Mouse (Mus musculus): Measurements from ENCODE around the gene Adprhl2. TPM values are rescaled to one million over a fixed set of nuclear protein-coding genes. Genes with fewer than 3 reads are reported as not detected.

Adprhl2 gene
- polyA plus RNA-seq, 1 experiment from 2014 or later, result 56.8 TPM

DNA sequence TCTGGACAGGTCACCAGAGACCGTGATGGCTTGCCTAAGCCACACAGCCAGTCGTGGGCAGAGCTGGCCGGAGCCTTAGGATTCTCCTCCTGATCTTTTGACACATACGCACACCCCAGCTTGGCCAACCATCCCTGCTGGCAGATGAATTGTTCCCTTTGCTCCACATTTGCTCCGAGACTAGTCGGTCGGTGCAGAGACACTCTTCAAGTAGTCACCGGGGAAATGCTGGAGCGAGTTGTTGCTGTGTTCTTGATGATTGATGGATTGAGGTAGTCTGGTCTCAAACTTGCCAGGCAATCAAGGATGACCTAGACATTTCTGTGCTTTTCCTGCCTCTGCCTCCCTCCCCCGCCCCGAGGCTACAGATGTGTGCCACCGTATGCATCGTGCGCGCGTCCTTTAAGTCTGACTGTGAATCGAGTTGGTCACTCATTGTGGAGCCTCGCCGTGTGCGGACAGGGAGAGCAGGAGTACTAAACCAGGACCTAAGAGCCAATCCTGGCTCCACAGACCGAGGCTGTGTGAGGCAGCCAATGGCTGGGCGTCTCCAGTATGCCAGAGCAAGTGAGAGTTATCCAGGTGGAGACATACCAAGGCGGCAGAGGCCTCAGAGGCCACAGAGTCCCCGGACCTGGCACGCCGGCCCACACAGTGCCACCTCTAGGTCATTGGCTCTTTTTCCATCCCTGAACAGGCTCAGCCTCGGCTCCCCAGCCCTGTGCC is 19.8 kb downstream of the Adprhl2 start:
- DNase-seq (ENCODE audit: low spot score) (no peak), ATAC-seq (ENCODE audit: insufficient read depth, low FRiP score, low TSS enrichment) (no peak)
- Histone ChIP-seq H3K27me3 (ENCODE audit: control insufficient read depth, insufficient read depth, low read length) (peaks cover 52% of the 10 kb centered on the region), H3K27ac (ENCODE audit: low read depth, low read length) (no peak overlapping the region), H3K9me3 (ENCODE audit: control insufficient read depth, low read length) (no peaks in the 10 kb centered on the region), H3K9ac (ENCODE audit: low read length) (no peak overlapping the region), H3K36me3 (ENCODE audit: control insufficient read depth, insufficient read depth, low read length) (no peaks in the 10 kb centered on the region), H3K4me2 (ENCODE audit: low read depth) (peak overlapping the region; percentile 44), H3K4me1 (ENCODE audit: control insufficient read depth, insufficient read depth, low read length) (peaks cover 14% of the 10 kb centered on the region), H3K4me3 (ENCODE audit: low read depth, low read length) (peak overlapping the region; percentile 23)
- WGBS, result 3% methylated on average over 27 of the region's 27 CpGs

DNA sequence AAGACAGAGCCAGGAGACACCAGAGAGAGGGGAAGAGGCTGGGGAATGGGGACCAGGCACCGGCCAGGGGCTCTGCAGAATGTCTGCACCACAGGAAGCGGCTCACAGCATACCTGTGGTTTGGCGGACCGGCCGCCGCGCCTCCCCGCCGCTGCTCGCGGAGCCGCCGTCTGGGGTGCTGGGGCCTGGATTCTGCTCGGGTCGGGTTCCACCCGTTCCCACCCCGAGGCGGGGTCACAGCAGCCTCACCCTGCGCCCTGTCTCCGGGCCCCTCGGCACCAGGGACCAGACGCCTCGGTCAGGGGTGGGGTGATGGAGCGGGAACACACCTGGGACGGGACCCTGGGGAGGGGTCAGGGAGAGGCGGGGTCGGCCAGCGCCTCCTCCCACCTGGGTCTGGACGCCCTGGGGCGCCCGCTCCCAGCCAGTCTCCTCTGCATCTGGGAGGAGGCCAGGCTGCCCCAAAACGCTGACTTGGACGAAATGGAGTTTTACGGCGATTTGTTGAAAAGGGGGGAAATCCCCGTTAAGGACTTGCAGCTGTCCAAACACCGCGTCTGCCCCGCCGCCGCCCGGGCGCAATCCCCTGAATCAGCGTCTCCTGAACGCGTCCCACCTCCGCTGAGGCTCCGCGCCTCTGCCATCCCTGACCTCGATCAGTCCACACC is 20.5 kb downstream of the Adprhl2 start:
- no peaks in the 10 kb centered on the region for H3K36me3 ChIP-seq (ENCODE audit: control insufficient read depth, insufficient read depth, low read length)
- H3K4me1 ChIP-seq (ENCODE audit: control insufficient read depth, insufficient read depth, low read length), result peaks cover 16% of the 10 kb centered on the region
- DNase-seq (ENCODE audit: low spot score), result peak; percentile 47
- peak overlapping the region; percentile 23 for H3K4me3 ChIP-seq (ENCODE audit: low read depth, low read length)
- no peak for ATAC-seq (ENCODE audit: insufficient read depth, low FRiP score, low TSS enrichment)
- H3K27ac ChIP-seq (ENCODE audit: low read depth, low read length), result no peak overlapping the region
- no peak overlapping the region for H3K9ac ChIP-seq (ENCODE audit: low read length)
- no peaks in the 10 kb centered on the region for H3K9me3 ChIP-seq (ENCODE audit: control insufficient read depth, low read length)
- WGBS, result under 1% methylated on average over 45 of the region's 50 CpGs
- peaks cover 57% of the 10 kb centered on the region for H3K27me3 ChIP-seq (ENCODE audit: control insufficient read depth, insufficient read depth, low read length)
- H3K4me2 ChIP-seq (ENCODE audit: low read depth), result peak overlapping the region; percentile 44

DNA sequence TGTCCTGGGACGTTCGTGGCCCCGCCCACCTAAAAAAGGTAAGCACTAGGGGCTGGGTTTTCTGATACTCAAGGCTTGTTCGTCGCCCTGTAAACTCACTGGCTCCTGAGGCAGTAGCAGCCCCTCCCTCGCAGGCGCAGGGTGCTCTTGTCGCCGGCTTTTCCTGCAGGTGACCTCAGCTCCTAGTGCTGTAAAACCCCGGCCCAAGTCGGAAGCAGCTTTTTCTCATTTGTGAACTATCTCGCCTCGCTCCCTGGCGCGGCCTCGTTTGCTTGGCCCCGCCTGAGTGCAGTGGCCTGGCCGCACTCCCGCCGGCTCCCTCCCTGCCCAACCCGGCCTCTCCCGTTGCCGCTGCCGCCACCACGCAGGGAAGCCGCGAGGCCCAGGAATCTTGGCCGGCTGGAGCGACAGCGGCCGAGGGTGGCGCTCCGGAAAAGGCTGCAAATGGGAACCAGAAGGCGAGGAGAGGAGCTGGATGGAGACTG is 24.8 kb downstream of the Adprhl2 start:
- ATAC-seq (ENCODE audit: insufficient read depth, low FRiP score, low TSS enrichment) (no peak), DNase-seq (ENCODE audit: low spot score) (peak; percentile 66)
- Histone ChIP-seq H3K9me3 (ENCODE audit: control insufficient read depth, low read length) (no peaks in the 10 kb centered on the region), H3K27me3 (ENCODE audit: control insufficient read depth, insufficient read depth, low read length) (peaks cover 51% of the 10 kb centered on the region), H3K27ac (ENCODE audit: low read depth, low read length) (no peak overlapping the region), H3K4me1 (ENCODE audit: control insufficient read depth, insufficient read depth, low read length) (peaks cover 16% of the 10 kb centered on the region), H3K4me2 (ENCODE audit: low read depth) (peak overlapping the region; percentile 48), H3K4me3 (ENCODE audit: low read depth, low read length) (peak overlapping the region; percentile 20; the same call in 1 of the 2 replicates), H3K36me3 (ENCODE audit: control insufficient read depth, insufficient read depth, low read length) (no peaks in the 10 kb centered on the region), H3K9ac (ENCODE audit: low read length) (peak overlapping the region; percentile 53)
- WGBS, result under 1% methylated on average over 34 of the region's 34 CpGs

DNA sequence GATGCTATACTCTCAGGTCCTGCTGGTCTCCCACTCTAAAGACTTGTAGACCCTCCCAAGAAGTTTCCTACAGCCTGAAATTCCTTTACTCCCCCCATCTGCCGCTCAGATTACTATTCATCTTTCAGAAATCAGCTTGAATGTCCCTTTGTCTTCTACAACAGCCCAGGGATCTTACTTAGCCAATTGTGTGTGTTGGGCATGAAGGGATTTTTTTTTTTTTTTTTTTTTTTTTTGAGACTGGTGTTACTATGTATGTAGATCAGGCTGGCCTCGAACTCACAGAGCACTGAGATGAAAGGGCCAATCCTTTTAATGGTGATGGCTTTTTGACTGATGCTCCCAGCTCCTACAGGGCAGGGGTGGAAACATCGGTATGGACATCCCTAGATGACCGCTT is 25.6 kb downstream of the Adprhl2 start:
- no peak for ATAC-seq (ENCODE audit: insufficient read depth, low FRiP score, low TSS enrichment)
- Histone ChIP-seq H3K9me3 (ENCODE audit: control insufficient read depth, low read length) (no peaks in the 10 kb centered on the region), H3K4me2 (ENCODE audit: low read depth) (no peak overlapping the region), H3K9ac (ENCODE audit: low read length) (no peak overlapping the region), H3K4me1 (ENCODE audit: control insufficient read depth, insufficient read depth, low read length) (peaks cover 9% of the 10 kb centered on the region), H3K36me3 (ENCODE audit: control insufficient read depth, insufficient read depth, low read length) (no peaks in the 10 kb centered on the region), H3K27ac (ENCODE audit: low read depth, low read length) (no peak overlapping the region), H3K4me3 (ENCODE audit: low read depth, low read length) (no peak overlapping the region), H3K27me3 (ENCODE audit: control insufficient read depth, insufficient read depth, low read length) (peaks cover 44% of the 10 kb centered on the region)
- 33% methylated on average over 4 of the region's 4 CpGs for WGBS
- DNase-seq (ENCODE audit: low spot score), result no peak

DNA sequence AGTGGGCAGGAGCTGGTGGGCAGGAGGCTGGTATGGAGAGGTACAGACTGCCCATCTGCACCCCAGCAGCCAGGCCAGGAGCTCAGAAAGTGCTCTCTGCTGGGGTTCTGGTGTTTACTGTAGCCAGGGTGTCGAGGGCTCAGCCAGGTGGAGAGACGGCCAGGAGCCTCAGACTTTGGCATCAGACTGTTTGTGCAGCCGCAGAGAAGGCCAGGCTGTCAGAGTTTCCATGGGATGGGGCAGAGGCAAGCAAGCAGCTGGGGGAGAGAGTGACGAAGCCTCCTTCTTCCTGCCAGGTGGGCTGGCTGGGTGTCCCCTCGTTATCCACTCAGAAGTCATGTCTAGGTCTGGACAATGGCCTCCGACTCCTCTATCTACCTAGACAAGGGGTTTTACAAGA is 26.4 kb downstream of the Adprhl2 start:
- H3K27ac ChIP-seq (ENCODE audit: low read depth, low read length), result no peak overlapping the region
- peaks cover 36% of the 10 kb centered on the region for H3K27me3 ChIP-seq (ENCODE audit: control insufficient read depth, insufficient read depth, low read length)
- no peaks in the 10 kb centered on the region for H3K36me3 ChIP-seq (ENCODE audit: control insufficient read depth, insufficient read depth, low read length)
- no peak for DNase-seq (ENCODE audit: low spot score)
- ATAC-seq (ENCODE audit: insufficient read depth, low FRiP score, low TSS enrichment), result no peak
- no peaks in the 10 kb centered on the region for H3K9me3 ChIP-seq (ENCODE audit: control insufficient read depth, low read length)
- H3K9ac ChIP-seq (ENCODE audit: low read length), result no peak overlapping the region
- H3K4me2 ChIP-seq (ENCODE audit: low read depth), result no peak overlapping the region
- 74% methylated on average over 6 of the region's 6 CpGs for WGBS
- peaks cover 7% of the 10 kb centered on the region for H3K4me1 ChIP-seq (ENCODE audit: control insufficient read depth, insufficient read depth, low read length)
- H3K4me3 ChIP-seq (ENCODE audit: low read depth, low read length), result no peak overlapping the region

DNA sequence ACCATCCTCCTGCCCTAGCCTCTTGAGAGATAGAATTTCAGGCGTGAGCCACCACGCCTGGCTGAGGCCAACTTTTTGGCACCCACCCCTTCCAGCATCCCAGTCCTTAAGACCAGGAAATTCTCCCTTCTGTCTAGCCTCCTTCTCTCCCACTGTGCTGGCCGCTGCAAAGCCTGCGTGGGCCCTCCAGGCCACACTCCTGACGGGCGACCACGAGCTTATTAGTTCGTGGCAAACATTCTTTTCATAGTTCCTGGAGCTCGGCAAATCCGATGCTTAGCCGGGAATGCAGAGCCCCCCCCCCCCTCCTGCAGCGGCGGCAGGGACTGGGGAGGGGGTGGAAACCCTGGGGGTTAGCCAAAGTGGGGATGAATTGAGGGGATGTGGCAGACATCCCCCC is 30.3 kb downstream of the Adprhl2 start:
- 49% methylated on average over 11 of the region's 13 CpGs for WGBS
- no peak for DNase-seq (ENCODE audit: low spot score)
- no peak overlapping the region for H3K4me3 ChIP-seq (ENCODE audit: low read depth, low read length)
- H3K36me3 ChIP-seq (ENCODE audit: control insufficient read depth, insufficient read depth, low read length), result no peaks in the 10 kb centered on the region
- H3K27ac ChIP-seq (ENCODE audit: low read depth, low read length), result no peak overlapping the region
- no peak overlapping the region for H3K9ac ChIP-seq (ENCODE audit: low read length)
- no peaks in the 10 kb centered on the region for H3K9me3 ChIP-seq (ENCODE audit: control insufficient read depth, low read length)
- H3K4me1 ChIP-seq (ENCODE audit: control insufficient read depth, insufficient read depth, low read length), result 0 out of 2 replicates have a peak, but pooled peaks cover 5% of the 10 kb centered on the region
- no peak for ATAC-seq (ENCODE audit: insufficient read depth, low FRiP score, low TSS enrichment)
- peaks cover 33% of the 10 kb centered on the region for H3K27me3 ChIP-seq (ENCODE audit: control insufficient read depth, insufficient read depth, low read length)
- no peak overlapping the region for H3K4me2 ChIP-seq (ENCODE audit: low read depth)

DNA sequence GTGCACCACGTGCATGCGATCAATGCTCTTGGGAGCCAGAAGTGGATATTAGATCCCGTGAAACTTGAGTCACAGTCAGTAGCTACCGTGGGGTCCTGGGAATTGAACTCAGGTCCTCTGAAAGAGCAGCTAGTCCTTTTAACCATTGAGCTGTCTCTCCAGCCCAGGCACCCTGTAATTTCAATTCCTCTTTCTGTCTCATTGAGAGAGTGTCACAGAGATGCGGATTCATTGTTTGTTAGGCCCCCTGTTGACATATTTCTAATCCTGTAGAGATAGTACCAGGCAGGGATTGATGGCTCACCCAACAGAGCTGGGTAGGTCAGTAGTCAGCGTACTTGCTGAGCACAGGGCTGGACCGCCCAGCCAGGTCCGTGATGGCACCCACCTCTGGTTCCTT is 31.2 kb downstream of the Adprhl2 start:
- Histone ChIP-seq H3K36me3 (ENCODE audit: control insufficient read depth, insufficient read depth, low read length) (no peaks in the 10 kb centered on the region), H3K4me1 (ENCODE audit: control insufficient read depth, insufficient read depth, low read length) (0 out of 2 replicates have a peak, but pooled peaks cover 5% of the 10 kb centered on the region), H3K9me3 (ENCODE audit: control insufficient read depth, low read length) (no peaks in the 10 kb centered on the region), H3K4me3 (ENCODE audit: low read depth, low read length) (no peak overlapping the region), H3K9ac (ENCODE audit: low read length) (no peak overlapping the region), H3K27ac (ENCODE audit: low read depth, low read length) (no peak overlapping the region), H3K4me2 (ENCODE audit: low read depth) (no peak overlapping the region), H3K27me3 (ENCODE audit: control insufficient read depth, insufficient read depth, low read length) (peaks cover 32% of the 10 kb centered on the region)
- 87% methylated on average over 8 of the region's 8 CpGs for WGBS
- ATAC-seq (ENCODE audit: insufficient read depth, low FRiP score, low TSS enrichment), result no peak
- DNase-seq (ENCODE audit: low spot score), result no peak

DNA sequence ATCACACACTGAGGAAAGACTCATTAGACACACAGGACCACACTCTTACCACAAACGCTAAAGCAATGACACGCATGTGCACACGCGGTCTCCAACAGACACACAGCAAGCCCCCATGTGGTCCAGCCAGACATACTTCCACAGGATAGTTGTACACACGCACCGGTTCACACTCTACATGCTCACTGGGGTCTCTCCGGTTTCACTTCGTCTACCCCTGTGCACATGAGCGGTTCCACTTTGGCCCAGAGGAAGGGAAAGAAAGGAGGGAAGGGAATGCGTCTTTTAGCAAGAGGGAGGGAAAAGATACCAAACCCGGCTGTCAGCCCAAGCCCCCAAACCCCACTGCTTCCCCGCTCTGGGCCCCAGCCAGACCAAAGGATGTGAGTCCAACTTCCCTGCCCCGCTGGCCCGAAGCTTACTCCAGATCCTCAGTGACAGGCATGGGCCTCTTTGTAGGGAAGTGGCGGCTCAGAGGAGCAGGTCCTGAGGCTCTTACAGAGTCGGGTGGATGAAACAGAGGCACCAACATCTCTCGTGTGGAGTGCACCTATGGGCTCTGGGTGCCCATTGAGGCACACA is 33.3 kb downstream of the Adprhl2 start:
- no peak overlapping the region for H3K27ac ChIP-seq (ENCODE audit: low read depth, low read length)
- no peak overlapping the region for H3K4me3 ChIP-seq (ENCODE audit: low read depth, low read length)
- WGBS, result 44% methylated on average over 17 of the region's 17 CpGs
- 0 out of 2 replicates have a peak, but pooled peaks cover 5% of the 10 kb centered on the region for H3K4me1 ChIP-seq (ENCODE audit: control insufficient read depth, insufficient read depth, low read length)
- H3K27me3 ChIP-seq (ENCODE audit: control insufficient read depth, insufficient read depth, low read length), result peaks cover 32% of the 10 kb centered on the region
- no peak overlapping the region for H3K9ac ChIP-seq (ENCODE audit: low read length)
- no peak for ATAC-seq (ENCODE audit: insufficient read depth, low FRiP score, low TSS enrichment)
- H3K9me3 ChIP-seq (ENCODE audit: control insufficient read depth, low read length), result no peaks in the 10 kb centered on the region
- DNase-seq (ENCODE audit: low spot score), result no peak
- H3K36me3 ChIP-seq (ENCODE audit: control insufficient read depth, insufficient read depth, low read length), result no peaks in the 10 kb centered on the region
- no peak overlapping the region for H3K4me2 ChIP-seq (ENCODE audit: low read depth)
